Mouse (Mus musculus): ENCODE data around the gene Stambpl1. TPM values are rescaled to one million over a fixed set of nuclear protein-coding genes. Genes with fewer than 3 reads are reported as not detected.
A peak's percentile ranks its signal among the peaks of the same experiment; 100 is the strongest.

The Stambpl1 gene
- polyA plus RNA-seq, 1 experiment from 2014 or later, result 7.5 TPM

GRCm38 (mm10) chr19:34231596-34231995, 39.6 kb downstream of the Stambpl1 start:
- 67% methylated on average over 7 of the region's 7 CpGs for WGBS
- H3K27ac ChIP-seq (ENCODE audit: low read length), result no peak overlapping the region
- no peaks in the 10 kb centered on the region for H3K9me3 ChIP-seq (ENCODE audit: low read length)
- no peaks in the 10 kb centered on the region for H3K4me1 ChIP-seq (ENCODE audit: insufficient read depth, low read depth, low read length)
- no peak for ATAC-seq
- no peak overlapping the region for H3K9ac ChIP-seq (replicated peaks; ENCODE audit: low read depth)
- no peak for DNase-seq (ENCODE audit: low spot score)
- no peak overlapping the region for H3K4me2 ChIP-seq (replicated peaks; ENCODE audit: low read depth, low read length)
- H3K36me3 ChIP-seq (ENCODE audit: insufficient read depth, low read length), result no peaks in the 10 kb centered on the region
- no peak overlapping the region for H3K4me3 ChIP-seq (ENCODE audit: low read depth, low read length)
- TF ChIP-seq CTCF (IDR thresholded peaks at IDR 0.05), result no peak
- no peak for TF ChIP-seq EP300 (IDR thresholded peaks at IDR 0.05)
- no peaks in the 10 kb centered on the region for H3K27me3 ChIP-seq (replicated peaks; ENCODE audit: insufficient read depth, low read length)

GRCm38 (mm10) chr19:34232326-34232725, 40.3 kb downstream of the Stambpl1 start:
- no peak overlapping the region for H3K27ac ChIP-seq (ENCODE audit: low read length)
- no peak overlapping the region for H3K4me3 ChIP-seq (ENCODE audit: low read depth, low read length)
- H3K4me2 ChIP-seq (replicated peaks; ENCODE audit: low read depth, low read length), result no peak overlapping the region
- no peaks in the 10 kb centered on the region for H3K9me3 ChIP-seq (ENCODE audit: low read length)
- DNase-seq (ENCODE audit: low spot score), result no peak
- no peaks in the 10 kb centered on the region for H3K27me3 ChIP-seq (replicated peaks; ENCODE audit: insufficient read depth, low read length)
- no peak for ATAC-seq
- no peak overlapping the region for H3K9ac ChIP-seq (replicated peaks; ENCODE audit: low read depth)
- TF ChIP-seq EP300 (IDR thresholded peaks at IDR 0.05) (no peak), CTCF (IDR thresholded peaks at IDR 0.05) (no peak)
- H3K36me3 ChIP-seq (ENCODE audit: insufficient read depth, low read length), result no peaks in the 10 kb centered on the region
- WGBS, result 71% methylated on average over 5 of the region's 5 CpGs
- no peaks in the 10 kb centered on the region for H3K4me1 ChIP-seq (ENCODE audit: insufficient read depth, low read depth, low read length)

- peak; percentile 36 for DNase-seq (ENCODE audit: low spot score)
- no peak overlapping the region for H3K4me3 ChIP-seq (ENCODE audit: low read depth, low read length)
- no peaks in the 10 kb centered on the region for H3K36me3 ChIP-seq (ENCODE audit: insufficient read depth, low read length)
- no peak overlapping the region for H3K9ac ChIP-seq (replicated peaks; ENCODE audit: low read depth)
- 0 out of 2 replicates have a peak overlapping the region, but pooled peaks have one; percentile 19 for H3K4me2 ChIP-seq (replicated peaks; ENCODE audit: low read depth, low read length)
- H3K4me1 ChIP-seq (ENCODE audit: insufficient read depth, low read depth, low read length), result no peaks in the 10 kb centered on the region
- H3K27me3 ChIP-seq (replicated peaks; ENCODE audit: insufficient read depth, low read length), result no peaks in the 10 kb centered on the region
- H3K27ac ChIP-seq (ENCODE audit: low read length), result no peak overlapping the region
- no peaks in the 10 kb centered on the region for H3K9me3 ChIP-seq (ENCODE audit: low read length)
- peak; percentile 49 for ATAC-seq
- 49% methylated on average over 14 of the region's 14 CpGs for WGBS
- TF ChIP-seq EP300 (IDR thresholded peaks at IDR 0.05) (no peak), CTCF (IDR thresholded peaks at IDR 0.05) (no peak)
These were observed 41.9 kb downstream of the Stambpl1 start for GRCm38 (mm10) chr19:34233944-34234343.

- H3K4me3 ChIP-seq (ENCODE audit: low read depth, low read length), result no peak overlapping the region
- H3K9ac ChIP-seq (replicated peaks; ENCODE audit: low read depth), result no peak overlapping the region
- 57% methylated on average over 3 of the region's 3 CpGs for WGBS
- TF ChIP-seq EP300 (IDR thresholded peaks at IDR 0.05) (no peak), CTCF (IDR thresholded peaks at IDR 0.05) (no peak)
- no peaks in the 10 kb centered on the region for H3K27me3 ChIP-seq (replicated peaks; ENCODE audit: insufficient read depth, low read length)
- H3K4me2 ChIP-seq (replicated peaks; ENCODE audit: low read depth, low read length), result no peak overlapping the region
- no peaks in the 10 kb centered on the region for H3K36me3 ChIP-seq (ENCODE audit: insufficient read depth, low read length)
- H3K4me1 ChIP-seq (ENCODE audit: insufficient read depth, low read depth, low read length), result no peaks in the 10 kb centered on the region
- H3K9me3 ChIP-seq (ENCODE audit: low read length), result no peaks in the 10 kb centered on the region
- H3K27ac ChIP-seq (ENCODE audit: low read length), result no peak overlapping the region
- peak; percentile 37; the same call in 1 of the 2 replicates for ATAC-seq
- peak; percentile 30 for DNase-seq (ENCODE audit: low spot score)
These were observed 44.0 kb downstream of the Stambpl1 start for GRCm38 (mm10) chr19:34236049-34236448.

GRCm38 (mm10) chr19:34237746-34238145, 45.7 kb downstream of the Stambpl1 start:
- H3K4me3 ChIP-seq (ENCODE audit: low read depth, low read length), result no peak overlapping the region
- ATAC-seq, result no peak
- H3K4me2 ChIP-seq (replicated peaks; ENCODE audit: low read depth, low read length), result no peak overlapping the region
- 93% methylated on average over 2 of the region's 2 CpGs for WGBS
- H3K27ac ChIP-seq (ENCODE audit: low read length), result no peak overlapping the region
- no peak overlapping the region for H3K9ac ChIP-seq (replicated peaks; ENCODE audit: low read depth)
- no peaks in the 10 kb centered on the region for H3K36me3 ChIP-seq (ENCODE audit: insufficient read depth, low read length)
- TF ChIP-seq EP300 (IDR thresholded peaks at IDR 0.05) (no peak), CTCF (IDR thresholded peaks at IDR 0.05) (no peak)
- no peak for DNase-seq (ENCODE audit: low spot score)
- no peaks in the 10 kb centered on the region for H3K27me3 ChIP-seq (replicated peaks; ENCODE audit: insufficient read depth, low read length)
- no peaks in the 10 kb centered on the region for H3K9me3 ChIP-seq (ENCODE audit: low read length)
- no peaks in the 10 kb centered on the region for H3K4me1 ChIP-seq (ENCODE audit: insufficient read depth, low read depth, low read length)

GRCm38 (mm10) chr19:34240273-34241039, 48.4 kb downstream of the Stambpl1 start:
- 68% methylated on average over 5 of the region's 5 CpGs for WGBS
- Histone ChIP-seq H3K36me3 (ENCODE audit: insufficient read depth, low read length) (no peaks in the 10 kb centered on the region), H3K4me3 (ENCODE audit: low read depth, low read length) (no peak overlapping the region), H3K27ac (ENCODE audit: low read length) (no peak overlapping the region), H3K4me2 (replicated peaks; ENCODE audit: low read depth, low read length) (no peak overlapping the region), H3K9ac (replicated peaks; ENCODE audit: low read depth) (no peak overlapping the region), H3K9me3 (ENCODE audit: low read length) (no peaks in the 10 kb centered on the region), H3K27me3 (replicated peaks; ENCODE audit: insufficient read depth, low read length) (no peaks in the 10 kb centered on the region), H3K4me1 (ENCODE audit: insufficient read depth, low read depth, low read length) (no peaks in the 10 kb centered on the region)
- ATAC-seq (no peak), DNase-seq (ENCODE audit: low spot score) (no peak)
- TF ChIP-seq EP300 (IDR thresholded peaks at IDR 0.05) (no peak), CTCF (IDR thresholded peaks at IDR 0.05) (no peak)

Data from lung, postnatal 0 days (tissue).